11 mouse cellular contexts compared by ENCODE assay signal in the genomic region with DNA sequence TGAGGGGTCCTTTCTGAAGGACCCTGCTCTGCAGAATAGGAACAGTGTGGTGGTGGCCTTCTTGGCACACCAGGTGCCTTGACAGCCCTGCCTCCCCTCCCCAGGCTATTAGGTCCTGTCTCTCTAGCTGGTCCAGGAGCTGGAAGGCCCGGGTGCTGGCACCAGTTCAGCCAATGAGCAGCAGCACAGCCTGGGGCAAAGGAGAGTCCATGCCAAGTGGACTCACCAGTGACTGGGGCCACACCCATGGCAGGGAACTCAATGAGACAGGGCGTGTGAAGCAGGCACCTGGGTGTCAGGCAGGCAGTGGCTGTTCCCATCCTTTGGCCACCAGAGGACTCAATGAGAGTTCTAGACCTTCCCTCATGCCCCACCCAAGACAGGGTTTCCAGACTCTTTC. TPM values are rescaled to one million over a fixed set of nuclear protein-coding genes. Genes with fewer than 3 reads are reported as not detected.
DNase-seq lines count a peak whose midpoint lies in the region; ATAC-seq and TF ChIP-seq lines count a peak whose summit lies in the region.
"Had no signal": no experiment of that assay in that cellular context is flagged by ENCODE, and none has a peak within 500 bp of the region (broad histone marks: within the 10 kb centered on the region; RNA-seq: fewer than 3 reads in every experiment).

No protein-coding gene starts in this region.

- H3K27me3 ChIP-seq in hindbrain, embryonic 13.5 days, result no peaks in the 10 kb centered on the region
- H3K27me3 ChIP-seq in hindbrain, postnatal 0 days (ENCODE audit: insufficient read depth, low read length), result no peaks in the 10 kb centered on the region
- no peaks in the 10 kb centered on the region for H3K27me3 ChIP-seq in forebrain, embryonic 16.5 days (replicated peaks; ENCODE audit: control insufficient read depth, insufficient read depth, low read length)
- H3K27me3 ChIP-seq: embryonic facial prominence, embryonic 13.5 days had no signal

- no peak overlapping the region for H3K4me3 ChIP-seq in hindbrain, embryonic 13.5 days
- no peak overlapping the region for H3K4me3 ChIP-seq in hindbrain, postnatal 0 days (ENCODE audit: low read length)
- H3K4me3 ChIP-seq in forebrain, embryonic 16.5 days (replicated peaks; ENCODE audit: low read length), result no peak overlapping the region
- H3K4me3 ChIP-seq: embryonic facial prominence, embryonic 13.5 days had no signal

- WGBS in hindbrain, embryonic 13.5 days, result 90% methylated on average over 2 of the region's 2 CpGs
- WGBS in hindbrain, postnatal 0 days, result 72% methylated on average over 2 of the region's 2 CpGs
- WGBS in forebrain, embryonic 16.5 days, result 65% methylated on average over 2 of the region's 2 CpGs

- no peak overlapping the region for H3K4me2 ChIP-seq in hindbrain, embryonic 13.5 days
- H3K4me2 ChIP-seq in hindbrain, postnatal 0 days (ENCODE audit: low read depth, low read length), result no peak overlapping the region
- H3K4me2 ChIP-seq in forebrain, embryonic 16.5 days (ENCODE audit: low read length), result no peak overlapping the region
- H3K4me2 ChIP-seq: embryonic facial prominence, embryonic 13.5 days; lung, embryonic 14.5 days had no signal

- H3K9me3 ChIP-seq in hindbrain, embryonic 13.5 days, result no peaks in the 10 kb centered on the region
- no peaks in the 10 kb centered on the region for H3K9me3 ChIP-seq in hindbrain, postnatal 0 days (ENCODE audit: low read length)
- H3K9me3 ChIP-seq in forebrain, embryonic 16.5 days (ENCODE audit: control insufficient read depth, low read length), result no peaks in the 10 kb centered on the region
- H3K9me3 ChIP-seq: embryonic facial prominence, embryonic 13.5 days had no signal

- TF ChIP-seq CTCF in hindbrain, postnatal 0 days (IDR thresholded peaks at IDR 0.05; ENCODE audit: low read depth), result no peak

- H3K27ac ChIP-seq in hindbrain, embryonic 13.5 days, result no peak overlapping the region
- H3K27ac ChIP-seq in hindbrain, postnatal 0 days, result no peak overlapping the region
- H3K27ac ChIP-seq in forebrain, embryonic 16.5 days (ENCODE audit: low read length), result peak overlapping the region; percentile 28; the same call in 1 of the 2 replicates
- H3K27ac ChIP-seq: embryonic facial prominence, embryonic 13.5 days had no signal

- DNase-seq in hindbrain, postnatal 0 days (ENCODE audit: low spot score), result no peak
- peak; percentile 64 for DNase-seq in urinary bladder, postnatal 14 days (ENCODE audit: low spot score)
- DNase-seq in urinary bladder, postnatal 10 days (ENCODE audit: low spot score), result no peak
- DNase-seq: gastrocnemius, postnatal 25 days; lung, embryonic 14.5 days had no signal

- H3K4me1 ChIP-seq in hindbrain, embryonic 13.5 days (replicated peaks), result peaks cover 31% of the 10 kb centered on the region
- peaks cover 20% of the 10 kb centered on the region; the same call in 1 of the 2 replicates for H3K4me1 ChIP-seq in hindbrain, postnatal 0 days (ENCODE audit: insufficient read depth, low read length)
- peaks cover 50% of the 10 kb centered on the region for H3K4me1 ChIP-seq in forebrain, embryonic 16.5 days (replicated peaks; ENCODE audit: control insufficient read depth, insufficient read depth, low read length)
- H3K4me1 ChIP-seq: embryonic facial prominence, embryonic 13.5 days had no signal

- no peak for ATAC-seq in hindbrain, embryonic 13.5 days (ENCODE audit: low FRiP score)
- no peak for ATAC-seq in hindbrain, postnatal 0 days
- ATAC-seq in forebrain, embryonic 16.5 days, result no peak
- ATAC-seq in inflammation-experienced regulatory T-cells, adult 6 months, result no peak
- ATAC-seq in CD4-positive, CD25-positive, alpha-beta regulatory T cell, adult 4 months, result no peak

- H3K9ac ChIP-seq in hindbrain, embryonic 13.5 days, result 0 out of 2 replicates have a peak overlapping the region, but pooled peaks have one; percentile 29
- H3K9ac ChIP-seq in hindbrain, postnatal 0 days (replicated peaks; ENCODE audit: low read length), result no peak overlapping the region
- H3K9ac ChIP-seq in forebrain, embryonic 16.5 days (replicated peaks; ENCODE audit: low read depth, low read length), result no peak overlapping the region
- H3K9ac ChIP-seq: lung, embryonic 14.5 days had no signal

- H3K36me3 ChIP-seq in hindbrain, embryonic 13.5 days, result peaks cover 44% of the 10 kb centered on the region
- peaks cover 21% of the 10 kb centered on the region; the same call in 1 of the 2 replicates for H3K36me3 ChIP-seq in hindbrain, postnatal 0 days (ENCODE audit: insufficient read depth, low read length)
- peaks cover 9% of the 10 kb centered on the region; the same call in 1 of the 2 replicates for H3K36me3 ChIP-seq in forebrain, embryonic 16.5 days (ENCODE audit: control insufficient read depth, insufficient read depth)

RNA-seq across cellular contexts. Expression of a gene that starts 12.3 kb away (rescaled TPM):
- 83.5 and 84.9 TPM in 2 replicates for polyA plus RNA-seq in hindbrain, embryonic 13.5 days (2015; fragmentation: Nextera tagmentation; extraction: Ambion mirVana)
- total RNA-seq in hindbrain, postnatal 0 days (2014; rRNA removed), result 42.7 and 50.3 TPM in 2 replicates
- polyA plus RNA-seq in hindbrain, postnatal 0 days (2015; fragmentation: Nextera tagmentation; extraction: Ambion mirVana), result 54.0 and 56.7 TPM in 2 replicates
- 87.9 and 89.5 TPM in 2 replicates for polyA plus RNA-seq in forebrain, embryonic 16.5 days (2015; fragmentation: Nextera tagmentation; extraction: Ambion mirVana)
- polyA plus RNA-seq in inflammation-experienced regulatory T-cells, adult 6 months (2017; shearing (Covaris generic)), result 1 to 10 TPM; 6.5 to 9.4 (median 8.6) TPM
- polyA plus RNA-seq in CD4-positive, CD25-positive, alpha-beta regulatory T cell, adult 4 months (2017; shearing (Covaris generic)), result 10 to 100 TPM in 1 of 2 experiments, 1 to 10 TPM in 1; 6.9 to 10.4 TPM

RNA-seq across cellular contexts. Expression of a gene that starts 23.0 kb away (rescaled TPM):
- polyA plus RNA-seq in hindbrain, embryonic 13.5 days (2015; fragmentation: Nextera tagmentation; extraction: Ambion mirVana), result 9.8 and 10.2 TPM in 2 replicates
- total RNA-seq in hindbrain, postnatal 0 days (2014; rRNA removed), result 43.6 and 45.4 TPM in 2 replicates
- polyA plus RNA-seq in hindbrain, postnatal 0 days (2015; fragmentation: Nextera tagmentation; extraction: Ambion mirVana), result 4.5 and 5.5 TPM in 2 replicates
- polyA plus RNA-seq in forebrain, embryonic 16.5 days (2015; fragmentation: Nextera tagmentation; extraction: Ambion mirVana), result 8.9 and 9.9 TPM in 2 replicates
- polyA plus RNA-seq in inflammation-experienced regulatory T-cells, adult 6 months (2017; shearing (Covaris generic)), result 10 to 100 TPM; 10.5 to 15.4 (median 12.4) TPM
- 10 to 100 TPM; 12.8 to 20.2 TPM for polyA plus RNA-seq in CD4-positive, CD25-positive, alpha-beta regulatory T cell, adult 4 months (2017; shearing (Covaris generic))

RNA-seq across cellular contexts. Expression of a gene that starts 39.2 kb away (rescaled TPM):
- polyA plus RNA-seq in hindbrain, embryonic 13.5 days (2015; fragmentation: Nextera tagmentation; extraction: Ambion mirVana), result 21.0 and 21.4 TPM in 2 replicates
- 226 and 245 TPM in 2 replicates for total RNA-seq in hindbrain, postnatal 0 days (2014; rRNA removed)
- polyA plus RNA-seq in hindbrain, postnatal 0 days (2015; fragmentation: Nextera tagmentation; extraction: Ambion mirVana), result 59.9 and 68.5 TPM in 2 replicates
- polyA plus RNA-seq in forebrain, embryonic 16.5 days (2015; fragmentation: Nextera tagmentation; extraction: Ambion mirVana), result 19.2 and 24.7 TPM in 2 replicates
- polyA plus RNA-seq in inflammation-experienced regulatory T-cells, adult 6 months (2017; shearing (Covaris generic)), result 1 to 10 TPM in 1 of 3 experiments, under 1 TPM in 1, not detected in 1; 0.15 to 1.1 TPM
- under 1 TPM in 1 of 2 experiments, not detected in 1; 0.42 TPM for polyA plus RNA-seq in CD4-positive, CD25-positive, alpha-beta regulatory T cell, adult 4 months (2017; shearing (Covaris generic))
- total RNA-seq: monocyte, adult 5-6 weeks had no signal
